Mouse (Mus musculus) lung, postnatal 0 days (tissue): ENCODE data around the gene Rem2.

Experiments
- CTCF ChIP-seq: IDR thresholded peaks from 2 replicates; pipeline ENCODE4 v1.5.1; 2016; ENCODE audit warnings: antibody characterized with exemption, mild to moderate bottlenecking
- EP300 ChIP-seq: IDR thresholded peaks from 2 replicates; pipeline ENCODE4 v1.6.1; 2016; ENCODE audit warnings: antibody characterized with exemption, mild to moderate bottlenecking, control low read depth

DNA sequence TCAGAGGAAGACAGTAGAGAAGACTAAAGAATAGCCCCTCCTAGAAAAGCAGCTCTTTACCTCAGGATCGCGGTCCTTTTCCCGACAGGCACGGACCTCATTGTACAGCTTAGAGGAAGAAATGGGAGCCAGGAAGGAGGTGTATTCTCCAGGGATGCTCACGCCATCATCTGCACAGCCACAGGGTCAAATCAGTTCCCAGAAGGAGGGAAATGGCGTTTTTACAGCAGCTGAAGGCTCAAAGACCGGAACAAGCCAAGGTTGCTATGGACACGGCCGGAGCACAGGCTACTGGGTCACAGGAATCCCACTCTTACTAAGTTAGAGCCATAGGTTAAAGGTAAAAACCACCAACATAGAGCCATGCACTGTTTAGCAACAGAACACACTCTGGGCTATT lies 33.9 kb downstream of the Rem2 start:
- no peak for TF ChIP-seq CTCF
- no peak for TF ChIP-seq EP300
